Mouse (Mus musculus): Measurements from ENCODE around the gene Srbd1. TPM values are rescaled to one million over a fixed set of nuclear protein-coding genes. Genes with fewer than 3 reads are reported as not detected.
A peak's percentile ranks its signal among the peaks of the same experiment; 100 is the strongest.

The Srbd1 gene
- polyA plus RNA-seq (2016; fragmentation: Nextera tagmentation; extraction: Ambion mirVana), result 18.8 and 19.9 TPM in 2 replicates

DNA sequence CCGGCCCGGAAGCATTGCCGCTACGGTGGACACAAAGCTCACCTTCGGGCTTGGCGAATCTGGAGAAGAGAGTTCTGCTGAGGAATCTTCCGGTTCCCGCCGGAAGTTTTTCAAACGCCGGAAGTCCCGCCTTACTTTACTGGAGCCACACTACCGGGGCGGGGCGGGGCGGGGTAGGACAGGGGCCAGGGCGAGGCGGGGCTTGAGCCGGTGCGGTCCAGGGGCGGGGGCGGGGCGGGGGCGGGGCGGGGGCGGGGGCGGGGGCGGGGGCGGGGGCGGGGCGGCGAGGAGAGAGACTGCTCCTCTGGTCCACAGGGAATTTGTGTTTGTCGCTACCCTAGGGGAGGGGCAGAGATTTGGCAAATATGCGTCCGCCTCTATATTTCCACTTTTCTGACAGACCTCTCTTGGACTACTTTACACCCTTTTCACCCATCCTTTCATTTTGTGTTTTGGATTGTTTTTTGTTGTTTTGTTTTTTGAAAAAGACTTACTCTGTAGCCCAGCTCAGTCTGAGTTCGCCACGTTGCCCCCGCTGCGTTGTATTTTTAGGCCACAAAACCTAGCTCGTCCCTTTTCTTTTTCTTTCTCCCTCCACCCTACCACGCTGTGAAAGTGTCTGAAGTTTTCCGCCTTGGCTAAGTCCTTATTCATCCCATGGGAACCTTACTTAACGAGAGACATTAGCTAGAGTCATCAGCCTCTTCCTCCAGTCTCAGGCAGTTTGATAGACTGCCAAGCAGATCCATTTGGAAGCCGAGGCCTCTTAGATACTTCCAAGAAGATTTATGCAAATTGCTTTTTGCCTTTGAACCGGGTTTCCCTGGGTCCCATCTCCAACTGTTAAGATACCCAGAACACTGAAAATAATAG is at the start of gene Srbd1:
TSS of gene Srbd1 (minus strand) at position 97 of the 873 bp plus-strand sequence.
- WGBS, result 3% methylated on average over 45 of the region's 45 CpGs

DNA sequence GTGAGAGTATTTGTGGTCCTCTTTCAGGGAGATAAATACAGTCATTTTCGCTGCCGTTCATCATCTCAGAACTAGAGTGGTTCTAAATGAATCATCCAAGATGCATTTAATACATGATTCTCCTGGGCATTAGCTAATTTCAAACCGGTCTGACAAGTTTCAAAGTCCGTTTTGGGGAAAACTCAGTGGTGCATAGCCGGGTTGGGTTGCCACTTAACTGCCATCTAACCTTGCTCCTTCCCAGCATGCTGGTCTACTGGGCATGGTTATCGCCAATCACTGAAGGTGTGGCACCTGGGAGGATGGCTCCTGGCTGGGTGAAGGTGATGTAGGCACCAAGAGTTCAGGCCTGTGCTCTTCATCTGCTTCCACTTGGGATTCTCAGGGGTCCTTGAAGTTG is 49.0 kb upstream of the Srbd1 start:
- Histone ChIP-seq H3K4me1 (replicated peaks) (peaks cover 3% of the 10 kb centered on the region), H3K9me3 (no peaks in the 10 kb centered on the region), H3K27ac (no peak overlapping the region), H3K36me3 (no peaks in the 10 kb centered on the region), H3K4me3 (no peak overlapping the region), H3K27me3 (ENCODE audit: insufficient read depth, poor library complexity, severe bottlenecking) (no peaks in the 10 kb centered on the region)
- 88% methylated on average over 6 of the region's 6 CpGs for WGBS
- DNase-seq (ENCODE audit: low spot score), result no peak

More for the DNA sequence above, at the start of gene Srbd1:
- DNase-seq (ENCODE audit: low spot score), result peak; percentile 97
- Histone ChIP-seq H3K9me3 (no peaks in the 10 kb centered on the region), H3K27ac (peak within 1 kb of the TSS; percentile 86), H3K4me3 (peak within 1 kb of the TSS; percentile 85), H3K4me1 (replicated peaks) (peaks cover 21% of the 10 kb centered on the region), H3K27me3 (ENCODE audit: insufficient read depth, poor library complexity, severe bottlenecking) (no peaks in the 10 kb centered on the region), H3K36me3 (peaks cover 15% of the 10 kb centered on the region; the same call in 1 of the 2 replicates)

DNA sequence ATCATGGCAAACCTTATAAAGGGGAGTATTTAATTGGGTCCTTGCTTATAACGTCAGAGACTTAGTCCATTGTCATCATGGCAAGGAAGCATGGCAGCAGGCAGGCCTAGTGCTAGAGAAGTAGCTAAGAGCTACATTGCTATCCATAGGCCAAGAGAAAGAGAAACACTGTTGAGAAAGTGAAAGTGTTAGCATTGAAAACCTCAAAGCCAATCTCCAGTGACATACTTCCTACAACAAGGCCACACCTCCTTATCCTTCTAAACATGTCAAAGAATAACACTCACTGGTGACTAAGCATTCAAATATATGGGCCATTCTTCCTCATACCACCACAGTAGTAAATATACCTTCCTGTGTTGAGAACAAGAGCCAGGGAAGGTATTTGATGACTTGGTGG is 42.8 kb upstream of the Srbd1 start:
- WGBS, result 91% methylated on average over 1 of the region's 1 CpGs
- Histone ChIP-seq H3K27me3 (ENCODE audit: insufficient read depth, poor library complexity, severe bottlenecking) (no peaks in the 10 kb centered on the region), H3K36me3 (no peaks in the 10 kb centered on the region), H3K9me3 (no peaks in the 10 kb centered on the region), H3K27ac (no peak overlapping the region), H3K4me1 (replicated peaks) (peaks cover 19% of the 10 kb centered on the region), H3K4me3 (no peak overlapping the region)
- DNase-seq (ENCODE audit: low spot score), result no peak

DNA sequence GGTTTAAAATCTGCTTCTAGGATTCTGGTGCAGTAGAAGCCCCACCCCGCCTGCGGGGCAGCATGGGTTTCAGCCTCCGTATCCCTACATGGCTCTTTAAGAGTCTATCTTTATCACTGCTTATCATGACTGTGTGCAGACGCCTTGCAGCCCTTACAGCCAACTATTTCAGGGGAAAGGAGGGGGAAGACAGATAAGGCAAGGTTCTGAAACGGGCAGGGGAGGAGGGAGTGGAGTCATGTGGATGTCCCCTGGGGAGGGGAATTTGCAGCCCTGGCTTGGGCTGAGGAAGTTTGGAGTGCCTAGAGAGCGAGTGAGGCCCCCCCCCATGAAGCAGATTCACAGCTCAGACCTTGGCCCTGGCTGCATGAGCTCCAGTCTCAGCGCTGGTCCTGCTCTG is 40.6 kb upstream of the Srbd1 start:
- H3K4me3 ChIP-seq, result no peak overlapping the region
- no peaks in the 10 kb centered on the region for H3K9me3 ChIP-seq
- no peaks in the 10 kb centered on the region for H3K27me3 ChIP-seq (ENCODE audit: insufficient read depth, poor library complexity, severe bottlenecking)
- no peak overlapping the region for H3K27ac ChIP-seq
- DNase-seq (ENCODE audit: low spot score), result no peak
- H3K4me1 ChIP-seq (replicated peaks), result peaks cover 19% of the 10 kb centered on the region
- H3K36me3 ChIP-seq, result no peaks in the 10 kb centered on the region
- WGBS, result 40% methylated on average over 7 of the region's 7 CpGs

DNA sequence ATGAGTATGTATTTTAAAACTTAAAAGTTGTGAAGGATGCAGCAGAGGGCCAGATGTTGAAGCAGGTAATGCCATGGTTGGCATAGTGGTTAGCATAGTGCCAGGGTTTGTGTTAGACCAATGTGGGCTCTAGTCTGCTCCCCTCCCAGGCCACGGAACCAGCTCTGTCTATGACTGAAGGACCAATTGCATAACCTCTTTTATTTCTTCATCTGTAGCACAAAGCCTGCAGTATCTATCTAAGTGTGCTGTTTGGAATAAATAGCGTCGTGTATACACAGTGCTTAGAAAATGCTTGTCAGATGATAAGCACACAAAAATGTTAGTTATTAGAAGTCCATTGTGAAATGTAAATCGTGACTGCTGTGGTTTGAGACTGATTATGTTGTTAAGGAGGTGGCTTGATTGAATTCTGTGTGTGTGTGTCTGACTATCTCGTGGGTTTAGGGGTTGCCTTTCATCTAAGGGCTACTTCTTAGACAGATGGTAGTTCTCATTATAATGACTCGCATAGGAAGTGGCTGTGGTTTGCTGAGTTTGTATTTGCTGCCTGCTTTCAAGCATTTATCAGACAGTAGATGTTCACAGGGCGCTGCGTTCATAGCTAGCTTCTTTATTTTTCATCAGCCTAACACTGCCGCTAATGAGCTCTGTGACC is 39.7 kb upstream of the Srbd1 start:
- no peak for DNase-seq (ENCODE audit: low spot score)
- 77% methylated on average over 9 of the region's 9 CpGs for WGBS
- H3K36me3 ChIP-seq, result no peaks in the 10 kb centered on the region
- peaks cover 19% of the 10 kb centered on the region for H3K4me1 ChIP-seq (replicated peaks)
- no peaks in the 10 kb centered on the region for H3K9me3 ChIP-seq
- H3K4me3 ChIP-seq, result no peak overlapping the region
- no peak overlapping the region for H3K27ac ChIP-seq
- H3K27me3 ChIP-seq (ENCODE audit: insufficient read depth, poor library complexity, severe bottlenecking), result no peaks in the 10 kb centered on the region

DNA sequence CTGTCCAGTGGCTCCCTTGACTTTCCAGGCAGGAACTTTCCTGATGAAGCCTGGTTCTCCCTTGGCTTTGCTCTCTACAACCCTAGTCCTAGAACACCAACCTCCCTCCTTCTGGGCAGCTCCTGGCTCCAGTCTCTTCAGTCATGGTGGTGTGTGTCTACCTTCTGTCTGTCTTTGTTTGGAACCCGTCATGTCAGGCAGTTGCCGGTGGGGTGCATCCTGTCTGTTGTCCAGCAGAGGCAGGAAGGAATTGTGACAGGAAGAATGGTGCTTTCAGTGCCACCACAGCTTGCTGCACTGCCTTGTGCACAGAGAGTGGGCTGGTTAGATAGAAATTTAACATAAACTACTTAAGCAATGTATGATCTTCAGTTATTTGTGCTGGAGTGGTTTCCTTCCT is 38.8 kb upstream of the Srbd1 start:
- H3K4me3 ChIP-seq, result no peak overlapping the region
- H3K9me3 ChIP-seq, result no peaks in the 10 kb centered on the region
- H3K36me3 ChIP-seq, result no peaks in the 10 kb centered on the region
- H3K27me3 ChIP-seq (ENCODE audit: insufficient read depth, poor library complexity, severe bottlenecking), result no peaks in the 10 kb centered on the region
- WGBS, result 16% methylated on average over 2 of the region's 2 CpGs
- H3K4me1 ChIP-seq (replicated peaks), result peaks cover 19% of the 10 kb centered on the region
- H3K27ac ChIP-seq, result no peak overlapping the region; the same call in 1 of the 2 replicates
- no peak for DNase-seq (ENCODE audit: low spot score)

DNA sequence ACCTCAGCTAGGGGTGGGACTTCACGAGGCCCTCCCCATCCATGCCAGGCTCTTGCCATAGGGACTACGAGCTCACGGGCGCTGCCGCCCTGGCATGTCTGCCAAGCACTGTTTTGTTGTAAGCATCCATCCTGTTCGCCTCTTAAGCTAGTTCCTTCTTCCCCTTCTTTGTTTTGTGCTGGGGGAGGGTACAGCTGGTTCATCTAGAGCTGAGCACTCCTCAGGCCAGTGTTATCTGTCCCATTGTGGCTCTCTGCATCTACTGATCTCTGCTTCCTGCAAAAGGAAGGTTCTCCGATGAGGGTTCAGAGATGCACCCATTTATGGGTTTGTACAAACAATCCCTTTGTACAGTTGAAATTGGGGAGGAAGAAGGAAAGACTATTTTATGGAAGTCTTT is 31.7 kb upstream of the Srbd1 start:
- H3K4me1 ChIP-seq (replicated peaks), result peaks cover 7% of the 10 kb centered on the region; the same call in 1 of the 2 replicates
- WGBS, result 86% methylated on average over 7 of the region's 7 CpGs
- no peaks in the 10 kb centered on the region for H3K9me3 ChIP-seq
- peaks cover 10% of the 10 kb centered on the region for H3K36me3 ChIP-seq
- no peak for DNase-seq (ENCODE audit: low spot score)
- no peaks in the 10 kb centered on the region for H3K27me3 ChIP-seq (ENCODE audit: insufficient read depth, poor library complexity, severe bottlenecking)
- no peak overlapping the region for H3K27ac ChIP-seq
- H3K4me3 ChIP-seq, result no peak overlapping the region

DNA sequence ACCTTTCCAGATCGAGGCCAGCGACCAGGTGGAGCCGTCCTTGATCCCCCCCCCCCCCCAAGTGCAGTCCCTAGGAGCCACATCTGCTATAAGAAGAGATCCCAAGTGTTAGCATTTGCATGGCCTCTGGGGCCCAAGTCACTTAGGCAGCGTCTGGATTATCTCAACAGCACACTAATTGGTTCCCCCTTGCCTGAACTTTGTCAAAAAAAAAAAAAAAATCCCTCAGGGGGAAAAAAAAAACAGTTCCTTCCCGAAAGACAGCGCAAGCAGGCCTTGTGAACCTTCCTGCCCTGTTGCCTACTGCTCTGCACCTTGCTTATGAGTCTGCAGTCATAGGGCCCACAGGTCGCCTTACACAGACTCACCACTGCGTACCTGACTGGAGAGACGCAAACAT is 30.5 kb upstream of the Srbd1 start:
- Histone ChIP-seq H3K36me3 (peaks cover 10% of the 10 kb centered on the region), H3K27ac (no peak overlapping the region), H3K4me3 (no peak overlapping the region), H3K27me3 (ENCODE audit: insufficient read depth, poor library complexity, severe bottlenecking) (no peaks in the 10 kb centered on the region), H3K9me3 (no peaks in the 10 kb centered on the region), H3K4me1 (replicated peaks) (peaks cover 9% of the 10 kb centered on the region)
- 65% methylated on average over 9 of the region's 9 CpGs for WGBS
- no peak for DNase-seq (ENCODE audit: low spot score)

DNA sequence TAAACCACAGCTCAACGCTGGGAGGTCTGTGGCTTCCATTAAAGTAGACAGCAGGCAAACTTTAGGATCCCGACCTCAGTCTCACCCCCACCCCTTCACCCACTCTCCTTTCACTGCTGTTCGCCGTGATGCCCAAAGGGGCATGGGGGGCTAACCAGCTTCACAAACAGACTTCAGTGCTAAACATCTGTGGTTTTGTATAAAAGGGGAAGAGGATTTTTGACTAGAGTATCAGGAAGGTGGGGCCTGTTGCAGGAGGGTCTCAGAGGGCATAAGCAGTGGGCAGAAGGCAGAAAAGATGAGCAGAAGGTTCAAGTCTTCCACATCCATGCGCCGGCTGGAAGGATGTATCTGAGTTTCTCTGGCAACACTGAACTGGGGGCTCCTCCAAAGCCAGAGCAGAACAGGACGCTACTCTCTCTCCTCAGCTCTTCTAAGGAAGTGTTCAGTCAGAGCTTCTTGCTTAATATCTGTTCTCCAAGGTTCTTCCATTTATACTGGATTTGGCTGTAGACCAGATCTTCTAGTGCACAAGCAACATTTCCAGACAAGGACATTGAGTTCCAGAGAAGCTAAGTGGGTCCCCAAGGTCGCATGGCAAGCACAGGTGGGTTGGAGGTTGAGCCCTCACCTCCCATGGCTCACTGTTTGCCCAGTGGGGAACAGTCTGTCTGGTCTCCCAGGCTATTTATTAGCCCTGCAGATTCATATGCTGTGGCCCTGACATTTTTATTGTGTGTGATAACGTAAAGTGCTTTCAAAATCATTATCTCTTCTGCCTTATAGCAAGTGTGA is 25.4 kb upstream of the Srbd1 start:
- H3K36me3 ChIP-seq, result peaks cover 10% of the 10 kb centered on the region
- 61% methylated on average over 9 of the region's 9 CpGs for WGBS
- peaks cover 45% of the 10 kb centered on the region for H3K4me1 ChIP-seq (replicated peaks)
- H3K9me3 ChIP-seq, result no peaks in the 10 kb centered on the region
- no peak for DNase-seq (ENCODE audit: low spot score)
- H3K27me3 ChIP-seq (ENCODE audit: insufficient read depth, poor library complexity, severe bottlenecking), result peaks cover 16% of the 10 kb centered on the region
- peak overlapping the region; percentile 80 for H3K4me3 ChIP-seq
- no peak overlapping the region for H3K27ac ChIP-seq

DNA sequence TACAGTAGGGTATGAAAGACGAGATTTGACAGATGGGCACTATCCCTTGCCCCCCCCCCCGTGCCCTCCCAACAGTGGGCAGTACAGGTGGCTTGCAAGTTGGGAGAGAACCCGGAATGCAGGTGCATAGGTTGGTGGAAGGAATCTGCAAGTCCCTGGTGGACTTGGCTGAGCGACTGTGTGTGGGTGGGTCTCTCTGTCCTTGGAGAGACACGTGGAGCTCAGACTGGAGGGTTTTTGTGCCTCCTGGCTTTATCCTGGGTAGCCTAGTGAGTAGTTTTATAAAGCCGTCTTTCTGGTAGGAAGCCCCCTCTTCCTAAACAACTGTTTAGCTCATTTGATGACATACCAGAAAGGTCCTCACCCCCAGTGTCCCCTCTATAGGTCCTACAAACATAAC is 24.1 kb upstream of the Srbd1 start:
- DNase-seq (ENCODE audit: low spot score), result no peak

DNA sequence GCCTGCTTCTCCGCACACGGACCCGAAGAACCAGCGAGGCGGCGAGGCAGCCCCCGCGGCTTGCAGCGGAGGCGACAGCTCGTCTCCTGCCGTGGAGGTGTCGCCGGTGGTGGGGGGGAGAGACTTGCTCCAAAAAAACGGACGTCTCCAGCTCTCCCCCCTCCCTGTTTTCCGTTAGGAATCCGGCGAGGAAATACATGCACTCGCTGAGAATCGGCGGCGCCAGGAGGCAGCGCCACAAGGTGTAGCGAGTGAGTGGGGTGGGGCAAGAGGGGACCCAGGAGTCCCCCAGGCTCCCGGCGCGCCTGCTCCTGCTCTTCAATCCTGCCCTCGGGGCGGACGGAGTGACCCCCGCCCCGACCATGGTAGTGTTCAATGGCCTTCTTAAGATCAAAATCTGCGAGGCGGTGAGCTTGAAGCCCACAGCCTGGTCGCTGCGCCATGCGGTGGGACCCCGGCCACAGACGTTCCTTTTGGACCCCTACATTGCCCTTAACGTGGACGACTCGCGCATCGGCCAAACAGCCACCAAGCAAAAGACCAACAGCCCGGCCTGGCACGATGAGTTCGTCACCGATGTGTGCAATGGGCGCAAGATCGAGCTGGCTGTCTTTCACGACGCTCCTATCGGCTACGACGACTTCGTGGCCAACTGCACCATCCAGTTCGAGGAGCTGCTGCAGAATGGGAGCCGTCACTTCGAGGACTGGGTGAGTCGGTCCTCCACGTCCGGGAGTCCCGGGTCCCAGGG is 23.4 kb upstream of the Srbd1 start:
- Histone ChIP-seq H3K27me3 (ENCODE audit: insufficient read depth, poor library complexity, severe bottlenecking) (peaks cover 25% of the 10 kb centered on the region), H3K4me3 (peak overlapping the region; percentile 80), H3K27ac (peak overlapping the region; percentile 94), H3K9me3 (no peaks in the 10 kb centered on the region), H3K4me1 (replicated peaks) (peaks cover 45% of the 10 kb centered on the region), H3K36me3 (peaks cover 9% of the 10 kb centered on the region)
- under 1% methylated on average over 64 of the region's 64 CpGs for WGBS
- DNase-seq (ENCODE audit: low spot score), result peak; percentile 52

More for the DNA sequence above, 24.1 kb upstream of the Srbd1 start:
- Histone ChIP-seq H3K27ac (peak overlapping the region; percentile 94; the same call in 1 of the 2 replicates), H3K4me3 (peak overlapping the region; percentile 80), H3K4me1 (replicated peaks) (peaks cover 45% of the 10 kb centered on the region), H3K27me3 (ENCODE audit: insufficient read depth, poor library complexity, severe bottlenecking) (peaks cover 19% of the 10 kb centered on the region), H3K36me3 (peaks cover 10% of the 10 kb centered on the region), H3K9me3 (no peaks in the 10 kb centered on the region)
- WGBS, result 21% methylated on average over 6 of the region's 6 CpGs
